Mouse (Mus musculus): ENCODE results near the gene Rps13. TPM values are rescaled to one million over a fixed set of nuclear protein-coding genes. Genes with fewer than 3 reads are reported as not detected.

Rps13 gene
- total and polyA plus RNA-seq, 3 experiments: 388 to 1,979 (median 1,623) TPM

- peak within 1 kb of the TSS; percentile 93 for H3K4me2 ChIP-seq (ENCODE audit: insufficient read depth, low read depth, poor library complexity, severe bottlenecking)
- H3K9me3 ChIP-seq (replicated peaks; ENCODE audit: low read length): no peaks in the 10 kb centered on the region
- H3K27me3 ChIP-seq (replicated peaks): peaks cover 38% of the 10 kb centered on the region
- DNase-seq (ENCODE audit: extremely low read depth): no peak
- H3K4me3 ChIP-seq (replicated peaks in 1 of 3; ENCODE audit: low read depth in 2 of 3, low read length in 2 of 3, poor library complexity in 1 of 3): peak within 1 kb of the TSS; percentile 52 to 81 (median 54)
- dilution Hi-C loops (cut with MboI; ENCODE audit: extremely low pct_ligation_motif_present, extremely low pct_unique_long_range_greater_than_20kb, low sequenced_read_pairs): no loop called here
- H3K4me1 ChIP-seq (ENCODE audit: control insufficient read depth in 1 of 2, insufficient read depth in 2 of 2): peaks cover 0 to 17% of the 10 kb centered on the region in 2 experiments; a peak in 1 of 4 replicates
- no peaks in the 10 kb centered on the region for H3K79me2 ChIP-seq (replicated peaks; ENCODE audit: control insufficient read depth, extremely low read depth, insufficient read depth, poor library complexity, severe bottlenecking)
- TF ChIP-seq E2F4 (IDR thresholded peaks at IDR 0.05; ENCODE audit: insufficient replicate concordance, low read depth, low read length) (no peak), KAT2A (IDR thresholded peaks at IDR 0.05; ENCODE audit: insufficient replicate concordance, low read length) (no peak), IRF4 (IDR thresholded peaks at IDR 0.05; ENCODE audit: low read depth, low read length) (no peak), NRF1 (IDR thresholded peaks at IDR 0.05; ENCODE audit: low read depth, low read length) (no peak), GABPA (IDR thresholded peaks at IDR 0.05; ENCODE audit: insufficient replicate concordance, low read depth, low read length) (no peak), ZC3H11A (IDR thresholded peaks at IDR 0.05; ENCODE audit: low read depth, low read length) (no peak)
- H3K9ac ChIP-seq (ENCODE audit: insufficient read depth, low read depth): peak within 1 kb of the TSS; percentile 29
- H3K27ac ChIP-seq (ENCODE audit: insufficient read depth, low read depth): no peak within 1 kb of the TSS
- in situ Hi-C loops (cut with MboI; ENCODE audit: low pct_ligation_motif_present, low pct_unique_long_range_greater_than_20kb, low sequenced_read_pairs): loop anchor here (10.0 kb wide), 1 partner anchor 53 kb away; no protein-coding TSS in a partner anchor
- H3K36me3 ChIP-seq (replicated peaks in 1 of 2; ENCODE audit: control insufficient read depth in 1 of 2, insufficient read depth in 1 of 2, low read length in 1 of 2): no peaks in the 10 kb centered on the region
Observed at GRCm38 (mm10) chr7:116307871-116308631, 25.9 kb downstream of the Rps13 start, which contains the start of gene Plekha7. Gene Plekha7 (minus strand): TSS chr7:116308376.

- no peaks in the 10 kb centered on the region for H3K79me2 ChIP-seq (replicated peaks; ENCODE audit: control insufficient read depth, extremely low read depth, insufficient read depth, poor library complexity, severe bottlenecking)
- dilution Hi-C loops (cut with MboI; ENCODE audit: extremely low pct_ligation_motif_present, extremely low pct_unique_long_range_greater_than_20kb, low sequenced_read_pairs) (no loop called here), in situ Hi-C loops (cut with MboI; ENCODE audit: low pct_ligation_motif_present, low pct_unique_long_range_greater_than_20kb, low sequenced_read_pairs) (loop anchor here (10.0 kb wide), 1 partner anchor 52 kb away; no protein-coding TSS in a partner anchor)
- peak overlapping the region; percentile 93 for H3K4me2 ChIP-seq (ENCODE audit: insufficient read depth, low read depth, poor library complexity, severe bottlenecking)
- H3K27ac ChIP-seq (ENCODE audit: insufficient read depth, low read depth): no peak overlapping the region
- H3K27me3 ChIP-seq (replicated peaks): peaks cover 38% of the 10 kb centered on the region
- no peaks in the 10 kb centered on the region for H3K36me3 ChIP-seq (replicated peaks in 1 of 2; ENCODE audit: control insufficient read depth in 1 of 2, insufficient read depth in 1 of 2, low read length in 1 of 2)
- DNase-seq (ENCODE audit: extremely low read depth): no peak
- H3K4me3 ChIP-seq (replicated peaks in 1 of 3; ENCODE audit: low read depth in 2 of 3, low read length in 2 of 3, poor library complexity in 1 of 3): peak overlapping the region in 2 of 3 experiments; percentile 54 to 81
- TF ChIP-seq CHD2 (IDR thresholded peaks at IDR 0.05; ENCODE audit: low read length) (no peak), PAX5 (IDR thresholded peaks at IDR 0.05; ENCODE audit: low read length) (no peak), NRF1 (IDR thresholded peaks at IDR 0.05; ENCODE audit: low read depth, low read length) (no peak), MAX (IDR thresholded peaks at IDR 0.05; ENCODE audit: low read length) (no peak), UBTF (IDR thresholded peaks at IDR 0.05; ENCODE audit: low read depth, low read length) (no peak), ZNF384 (IDR thresholded peaks at IDR 0.05; ENCODE audit: low read depth, low read length) (no peak), CHD1 (IDR thresholded peaks at IDR 0.05; ENCODE audit: low read depth, low read length) (no peak), USF2 (conservative IDR thresholded peaks at IDR 0.05; ENCODE audit: low read depth, low read length) (no peak), MAFK (IDR thresholded peaks at IDR 0.05; ENCODE audit: insufficient replicate concordance, low read length) (no peak), ELF1 (IDR thresholded peaks at IDR 0.05; ENCODE audit: low read depth, low read length) (no peak), RAD21 (IDR thresholded peaks at IDR 0.05; ENCODE audit: low read depth, low read length) (no peak), KAT2A (IDR thresholded peaks at IDR 0.05; ENCODE audit: insufficient replicate concordance, low read length) (no peak), SIN3A (IDR thresholded peaks at IDR 0.05; ENCODE audit: low read length) (no peak), ZKSCAN1 (IDR thresholded peaks at IDR 0.05; ENCODE audit: borderline replicate concordance, low read depth, low read length) (no peak), HCFC1 (IDR thresholded peaks at IDR 0.05; ENCODE audit: low read depth, low read length) (no peak), USF1 (IDR thresholded peaks at IDR 0.05; ENCODE audit: low read depth, low read length) (no peak), RCOR1 (conservative IDR thresholded peaks at IDR 0.05; ENCODE audit: low read depth, low read length) (no peak)
- H3K9me3 ChIP-seq (replicated peaks; ENCODE audit: low read length): no peaks in the 10 kb centered on the region
- no peak overlapping the region; the same call in 1 of the 2 replicates for H3K9ac ChIP-seq (ENCODE audit: insufficient read depth, low read depth)
- H3K4me1 ChIP-seq (ENCODE audit: control insufficient read depth in 1 of 2, insufficient read depth in 2 of 2): peaks cover 0 to 17% of the 10 kb centered on the region in 2 experiments; a peak in 1 of 4 replicates
Observed at GRCm38 (mm10) chr7:116307099-116307870, 26.7 kb downstream of the Rps13 start.

All from CH12.LX (cell line).